Mouse (Mus musculus) liver, adult 10 weeks (tissue): ENCODE measurements around the gene Ugt8a. TPM values are rescaled to one million over a fixed set of nuclear protein-coding genes. Genes with fewer than 3 reads are reported as not detected.

Experiments
- polyA plus RNA-seq: library from polyadenylated mRNA; stranded (reverse); fragments of 350-450 nt; fragmentation: Illumina TruSeq; extraction: RNeasy Lipid Tissue Mini Kit (QIAGEN cat#74804); gene quantifications from one replicate; pipeline ENCODE4 v1.2.3, GENCODE M21; 2014; ENCODE audit warnings: low read depth, low replicate concordance

Ugt8a gene
- 0.16 TPM for polyA plus RNA-seq

GRCm38 (mm10) chr3:125938092-125938755 is at the start of gene Ugt8a:
Gene Ugt8a (minus strand): TSS chr3:125938619.

